Mouse (Mus musculus): ENCODE measurements around the gene Esrra. TPM values are rescaled to one million over a fixed set of nuclear protein-coding genes. Genes with fewer than 3 reads are reported as not detected.

Esrra gene
- polyA plus RNA-seq, 1 experiment from 2014 or later, result 9.9 TPM

DNA sequence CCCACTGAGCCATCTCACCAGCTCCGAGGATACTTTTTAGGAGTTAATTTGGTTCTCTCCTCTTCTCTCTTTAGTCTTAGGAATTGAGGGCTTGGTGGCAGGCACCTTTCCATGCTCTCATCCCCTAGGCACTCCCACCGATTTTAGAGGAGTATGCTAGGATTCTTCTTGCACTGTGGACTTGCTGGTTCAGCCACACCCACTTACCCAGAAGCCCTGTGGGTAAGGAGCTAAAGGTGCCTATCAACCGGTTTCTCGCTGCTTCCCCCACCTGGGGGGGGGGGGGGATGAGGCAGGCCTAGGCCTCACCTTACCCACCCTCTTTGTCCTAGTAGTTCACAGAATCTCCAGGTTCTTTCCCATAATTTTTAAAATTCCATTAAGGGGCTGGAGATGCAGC is 26.1 kb upstream of the Esrra start:
- 57% methylated on average over 4 of the region's 4 CpGs for WGBS
- Histone ChIP-seq H3K9ac (ENCODE audit: low read length) (no peak overlapping the region), H3K4me3 (ENCODE audit: low read depth, low read length) (no peak overlapping the region), H3K36me3 (ENCODE audit: control insufficient read depth, insufficient read depth, low read length) (peaks cover 4% of the 10 kb centered on the region; the same call in 1 of the 2 replicates), H3K9me3 (ENCODE audit: control insufficient read depth, low read length) (no peaks in the 10 kb centered on the region), H3K4me2 (ENCODE audit: low read length) (no peak overlapping the region), H3K27me3 (replicated peaks; ENCODE audit: control insufficient read depth, insufficient read depth, low read length) (no peaks in the 10 kb centered on the region), H3K4me1 (replicated peaks; ENCODE audit: control insufficient read depth, insufficient read depth, low read length) (peaks cover 18% of the 10 kb centered on the region), H3K27ac (ENCODE audit: low read depth) (no peak overlapping the region)
- ATAC-seq (replicated peaks; ENCODE audit: low FRiP score, low TSS enrichment, low read depth) (no peak), DNase-seq (ENCODE audit: low spot score) (no peak)

DNA sequence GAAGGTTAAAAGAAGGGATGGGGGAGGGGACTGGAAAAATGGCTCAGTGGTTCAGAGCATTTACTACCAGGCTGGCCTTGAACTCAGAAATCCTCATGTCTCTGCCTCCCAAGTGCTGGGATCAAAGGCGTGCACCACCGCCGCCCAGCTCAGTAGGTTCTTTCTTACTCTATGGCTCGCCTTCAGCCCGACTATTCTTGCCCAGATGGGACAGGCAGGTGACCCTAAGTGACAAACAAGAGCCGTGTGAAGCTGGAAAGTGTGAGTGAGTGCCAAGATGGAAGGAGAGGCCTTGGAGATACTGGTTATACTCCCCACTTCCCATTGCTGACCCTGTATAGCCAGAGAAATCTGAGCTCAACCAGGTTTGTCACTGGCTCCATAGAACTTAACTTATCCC is 22.1 kb upstream of the Esrra start:
- 89% methylated on average over 6 of the region's 6 CpGs for WGBS
- no peak overlapping the region for H3K4me2 ChIP-seq (ENCODE audit: low read length)
- no peaks in the 10 kb centered on the region for H3K27me3 ChIP-seq (replicated peaks; ENCODE audit: control insufficient read depth, insufficient read depth, low read length)
- H3K9ac ChIP-seq (ENCODE audit: low read length), result no peak overlapping the region
- H3K4me1 ChIP-seq (replicated peaks; ENCODE audit: control insufficient read depth, insufficient read depth, low read length), result peaks cover 12% of the 10 kb centered on the region
- no peaks in the 10 kb centered on the region for H3K9me3 ChIP-seq (ENCODE audit: control insufficient read depth, low read length)
- peaks cover 3% of the 10 kb centered on the region; the same call in 1 of the 2 replicates for H3K36me3 ChIP-seq (ENCODE audit: control insufficient read depth, insufficient read depth, low read length)
- DNase-seq (ENCODE audit: low spot score), result no peak
- no peak overlapping the region for H3K27ac ChIP-seq (ENCODE audit: low read depth)
- no peak overlapping the region for H3K4me3 ChIP-seq (ENCODE audit: low read depth, low read length)
- ATAC-seq (replicated peaks; ENCODE audit: low FRiP score, low TSS enrichment, low read depth), result no peak

DNA sequence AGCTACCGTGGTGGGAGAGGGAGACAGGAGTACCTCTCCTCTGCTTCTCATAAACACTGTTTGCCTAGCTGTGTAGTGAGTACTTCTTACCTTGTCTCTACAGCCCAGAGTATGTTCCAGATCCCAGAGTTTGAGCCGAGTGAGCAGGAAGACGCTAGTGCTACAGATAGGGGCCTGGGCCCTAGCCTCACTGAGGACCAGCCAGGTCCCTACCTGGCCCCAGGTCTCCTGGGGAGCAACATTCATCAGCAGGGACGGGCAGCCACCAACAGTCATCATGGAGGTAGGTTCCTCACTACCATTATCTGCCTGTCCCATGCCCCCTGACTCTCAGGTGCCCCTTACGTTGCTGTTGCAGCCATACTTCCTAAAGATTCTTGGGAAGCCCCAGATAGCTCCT is 21.2 kb upstream of the Esrra start:
- no peak for ATAC-seq (replicated peaks; ENCODE audit: low FRiP score, low TSS enrichment, low read depth)
- 30% methylated on average over 5 of the region's 5 CpGs for WGBS
- Histone ChIP-seq H3K4me1 (replicated peaks; ENCODE audit: control insufficient read depth, insufficient read depth, low read length) (peaks cover 12% of the 10 kb centered on the region), H3K4me3 (ENCODE audit: low read depth, low read length) (peak overlapping the region; percentile 77), H3K27ac (ENCODE audit: low read depth) (peak overlapping the region; percentile 96), H3K36me3 (ENCODE audit: control insufficient read depth, insufficient read depth, low read length) (peaks cover 3% of the 10 kb centered on the region; the same call in 1 of the 2 replicates), H3K27me3 (replicated peaks; ENCODE audit: control insufficient read depth, insufficient read depth, low read length) (no peaks in the 10 kb centered on the region), H3K9me3 (ENCODE audit: control insufficient read depth, low read length) (no peaks in the 10 kb centered on the region), H3K4me2 (ENCODE audit: low read length) (peak overlapping the region; percentile 99), H3K9ac (ENCODE audit: low read length) (peak overlapping the region; percentile 71)
- DNase-seq (ENCODE audit: low spot score), result no peak

DNA sequence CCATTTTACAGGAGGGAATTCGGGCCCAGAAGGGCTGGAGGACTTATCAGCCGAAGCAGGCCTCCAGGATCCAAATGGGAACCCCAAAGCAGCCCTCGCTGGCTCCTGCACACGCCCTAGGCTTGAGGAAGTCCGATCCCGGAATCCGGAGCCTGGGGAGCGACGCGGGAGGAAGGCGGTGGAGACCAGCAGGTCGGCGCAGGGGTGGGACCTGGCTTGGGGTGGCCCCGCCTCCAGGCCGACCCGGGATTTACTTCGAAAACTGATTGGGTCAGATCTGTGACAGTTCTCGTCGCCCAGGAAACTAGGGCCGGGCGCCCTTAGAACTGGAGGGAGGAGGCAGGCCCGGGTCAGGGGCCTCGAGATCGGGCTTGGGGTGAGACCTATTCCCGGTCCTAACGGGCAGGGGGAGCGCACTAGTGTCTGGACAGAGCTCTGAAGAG is 20.7 kb upstream of the Esrra start, which contains the start of gene Gpr137:
TSS of gene Gpr137 (minus strand) at position 232 of the 443 bp plus-strand sequence.
- 0% methylated on average over 27 of the region's 27 CpGs for WGBS
- Histone ChIP-seq H3K9ac (ENCODE audit: low read length) (peak within 1 kb of the TSS; percentile 71), H3K4me1 (replicated peaks; ENCODE audit: control insufficient read depth, insufficient read depth, low read length) (peaks cover 12% of the 10 kb centered on the region), H3K9me3 (ENCODE audit: control insufficient read depth, low read length) (no peaks in the 10 kb centered on the region), H3K27ac (ENCODE audit: low read depth) (peak within 1 kb of the TSS; percentile 96), H3K36me3 (ENCODE audit: control insufficient read depth, insufficient read depth, low read length) (peaks cover 3% of the 10 kb centered on the region; the same call in 1 of the 2 replicates), H3K4me2 (ENCODE audit: low read length) (peak within 1 kb of the TSS; percentile 99), H3K4me3 (ENCODE audit: low read depth, low read length) (peak within 1 kb of the TSS; percentile 77), H3K27me3 (replicated peaks; ENCODE audit: control insufficient read depth, insufficient read depth, low read length) (no peaks in the 10 kb centered on the region)
- ATAC-seq (replicated peaks; ENCODE audit: low FRiP score, low TSS enrichment, low read depth) (peak; percentile 86), DNase-seq (ENCODE audit: low spot score) (peak; percentile 92)

DNA sequence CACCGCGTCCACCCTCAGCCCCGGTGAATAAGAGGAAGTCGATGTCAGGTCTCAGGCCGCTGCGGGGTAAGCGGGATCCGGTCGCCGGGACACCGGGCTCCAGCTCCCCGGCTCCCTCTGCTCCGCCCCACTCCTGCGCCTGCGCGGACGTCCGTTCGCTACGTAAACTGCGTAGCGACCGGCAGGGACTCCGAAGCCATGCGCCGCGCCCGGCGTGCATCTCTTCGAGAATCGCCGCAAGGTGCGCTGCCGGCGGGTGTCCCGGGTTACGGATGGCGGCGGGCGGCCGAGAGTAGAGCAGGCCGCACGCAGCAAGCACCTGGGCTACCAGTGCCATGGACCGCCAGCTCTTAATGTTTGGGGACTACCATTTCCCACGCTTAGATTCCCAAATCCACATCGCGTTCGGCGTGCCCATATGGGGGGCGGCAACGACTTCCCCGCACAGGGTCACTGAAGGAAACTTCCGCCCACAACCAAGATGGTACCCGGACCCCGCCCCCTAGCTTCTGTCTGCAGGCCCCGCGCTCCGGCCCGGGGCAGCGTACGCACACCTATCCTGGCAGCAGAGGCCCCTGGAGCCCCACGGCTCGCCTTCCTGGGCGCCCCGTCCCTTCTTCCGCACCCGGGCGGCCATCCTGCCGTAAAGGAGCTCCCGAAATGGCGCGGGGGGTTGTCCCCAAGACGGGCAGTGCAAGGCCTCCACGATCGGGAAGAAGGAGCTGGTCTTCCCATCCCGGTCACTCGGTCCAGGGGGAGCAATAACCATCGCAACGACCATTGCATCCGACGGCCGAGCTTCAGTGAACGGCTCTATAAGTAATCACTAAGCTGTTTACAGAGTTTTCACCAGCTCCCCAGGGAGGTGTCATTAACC is 20.0 kb upstream of the Esrra start, which contains the start of gene Bad:
TSS of gene Bad (plus strand) at position 490 of the 877 bp plus-strand sequence.
- no peaks in the 10 kb centered on the region for H3K27me3 ChIP-seq (replicated peaks; ENCODE audit: control insufficient read depth, insufficient read depth, low read length)
- peak; percentile 99 for DNase-seq (ENCODE audit: low spot score)
- peak within 1 kb of the TSS; percentile 71 for H3K9ac ChIP-seq (ENCODE audit: low read length)
- H3K4me2 ChIP-seq (ENCODE audit: low read length), result peak within 1 kb of the TSS; percentile 99
- no peaks in the 10 kb centered on the region for H3K9me3 ChIP-seq (ENCODE audit: control insufficient read depth, low read length)
- peak; percentile 82 for ATAC-seq (replicated peaks; ENCODE audit: low FRiP score, low TSS enrichment, low read depth)
- H3K27ac ChIP-seq (ENCODE audit: low read depth), result peak within 1 kb of the TSS; percentile 96
- H3K4me3 ChIP-seq (ENCODE audit: low read depth, low read length), result peak within 1 kb of the TSS; percentile 77
- peaks cover 3% of the 10 kb centered on the region; the same call in 1 of the 2 replicates for H3K36me3 ChIP-seq (ENCODE audit: control insufficient read depth, insufficient read depth, low read length)
- WGBS, result under 1% methylated on average over 83 of the region's 83 CpGs
- peaks cover 12% of the 10 kb centered on the region for H3K4me1 ChIP-seq (replicated peaks; ENCODE audit: control insufficient read depth, insufficient read depth, low read length)

DNA sequence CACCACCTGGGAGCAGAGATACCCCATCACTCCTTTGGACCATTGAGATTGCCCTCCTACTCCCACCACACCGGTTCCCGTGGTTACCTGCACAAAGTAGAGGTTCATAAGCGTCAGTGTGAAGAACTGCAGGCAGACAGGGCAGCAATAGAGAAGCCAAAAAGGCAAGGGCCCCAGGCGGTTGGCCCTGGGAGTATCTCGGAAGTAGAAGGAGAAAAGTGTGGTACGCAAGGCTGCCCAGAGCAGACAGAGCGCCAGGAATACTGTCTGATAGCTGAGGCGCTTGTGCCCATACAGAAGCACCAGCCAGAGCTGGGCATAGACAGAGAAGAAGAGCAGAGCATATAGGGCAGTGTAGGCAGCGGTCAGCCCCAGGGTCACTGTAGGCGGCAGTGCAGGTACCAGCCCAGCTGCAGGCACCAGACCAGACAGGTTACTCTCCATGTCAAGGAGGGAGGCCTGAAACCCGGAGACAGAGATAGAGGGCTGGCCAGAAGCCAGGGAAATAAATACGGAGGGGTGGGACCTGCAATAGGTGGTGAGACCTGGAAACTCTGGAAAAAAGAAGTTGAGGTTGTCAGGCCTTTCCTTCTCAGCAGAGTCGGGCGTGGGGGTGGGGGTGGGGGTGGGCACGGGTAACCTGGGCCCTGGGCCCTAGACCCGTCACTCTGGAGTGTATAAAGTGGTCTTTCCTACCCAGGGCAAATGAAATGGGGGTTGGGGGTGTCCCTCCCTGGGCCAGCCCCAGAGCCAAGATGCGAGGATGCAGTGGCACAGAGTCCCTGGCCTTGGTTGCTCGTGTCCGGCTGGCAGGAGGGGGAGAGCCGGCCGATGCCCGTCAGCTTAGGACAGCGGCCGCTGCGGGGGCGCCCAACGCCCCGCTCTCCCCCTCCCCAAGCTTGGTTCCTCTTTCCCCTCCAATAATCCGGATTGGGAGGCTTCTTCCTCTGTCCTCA is 19.1 kb upstream of the Esrra start:
- H3K4me1 ChIP-seq (replicated peaks; ENCODE audit: control insufficient read depth, insufficient read depth, low read length), result peaks cover 12% of the 10 kb centered on the region
- WGBS, result 22% methylated on average over 26 of the region's 29 CpGs
- peak overlapping the region; percentile 99 for H3K4me2 ChIP-seq (ENCODE audit: low read length)
- no peak overlapping the region for H3K27ac ChIP-seq (ENCODE audit: low read depth)
- peak overlapping the region; percentile 77 for H3K4me3 ChIP-seq (ENCODE audit: low read depth, low read length)
- peaks cover 3% of the 10 kb centered on the region; the same call in 1 of the 2 replicates for H3K36me3 ChIP-seq (ENCODE audit: control insufficient read depth, insufficient read depth, low read length)
- peaks cover 7% of the 10 kb centered on the region for H3K27me3 ChIP-seq (replicated peaks; ENCODE audit: control insufficient read depth, insufficient read depth, low read length)
- no peak for ATAC-seq (replicated peaks; ENCODE audit: low FRiP score, low TSS enrichment, low read depth)
- H3K9me3 ChIP-seq (ENCODE audit: control insufficient read depth, low read length), result no peaks in the 10 kb centered on the region
- no peak for DNase-seq (ENCODE audit: low spot score)
- peak overlapping the region; percentile 71 for H3K9ac ChIP-seq (ENCODE audit: low read length)

DNA sequence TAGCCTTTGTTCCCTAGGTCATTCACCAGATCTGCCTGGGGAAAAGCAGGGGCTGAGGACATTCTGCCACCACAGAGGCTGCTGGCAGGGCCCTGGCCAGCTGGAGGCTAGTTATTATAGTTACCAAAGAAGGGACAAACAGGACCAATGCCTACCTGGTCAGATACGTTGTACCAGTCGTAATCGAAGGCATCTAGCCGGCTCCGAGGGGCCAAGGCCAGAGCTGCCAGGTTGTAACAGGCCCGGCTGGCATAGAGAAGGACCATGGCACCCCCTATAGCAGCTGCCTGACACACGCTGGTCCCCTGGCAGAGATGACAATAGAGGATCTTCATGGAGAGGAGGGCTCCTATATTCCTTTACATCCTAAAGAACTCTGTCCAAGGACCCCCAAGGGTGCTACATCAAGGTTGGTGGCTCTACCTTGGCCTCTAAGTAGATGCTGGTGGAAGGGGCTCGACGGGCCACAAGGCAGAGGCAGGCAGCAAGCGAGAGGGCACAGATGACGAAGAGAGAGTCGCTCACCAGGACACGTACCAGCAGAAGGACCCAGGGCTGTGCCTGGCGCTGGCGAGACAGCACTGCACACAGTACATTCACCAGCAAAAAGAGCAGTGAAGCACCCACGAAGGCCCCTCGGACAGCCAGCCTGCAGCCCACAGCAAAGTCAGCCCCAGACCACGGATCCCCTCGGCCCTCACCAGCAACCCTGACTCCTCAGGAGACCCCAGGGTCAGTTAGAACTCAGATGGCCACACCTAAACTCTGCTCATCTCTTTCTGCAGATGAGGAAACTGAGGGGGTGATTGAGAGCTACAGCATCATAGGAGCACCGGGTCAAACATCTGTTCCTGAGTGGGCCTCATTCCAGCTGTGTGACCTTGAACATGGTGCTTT is 17.7 kb upstream of the Esrra start:
- WGBS, result 89% methylated on average over 20 of the region's 20 CpGs
- no peak overlapping the region for H3K4me2 ChIP-seq (ENCODE audit: low read length)
- DNase-seq (ENCODE audit: low spot score), result no peak
- no peaks in the 10 kb centered on the region for H3K9me3 ChIP-seq (ENCODE audit: control insufficient read depth, low read length)
- peaks cover 12% of the 10 kb centered on the region for H3K4me1 ChIP-seq (replicated peaks; ENCODE audit: control insufficient read depth, insufficient read depth, low read length)
- peaks cover 3% of the 10 kb centered on the region; the same call in 1 of the 2 replicates for H3K36me3 ChIP-seq (ENCODE audit: control insufficient read depth, insufficient read depth, low read length)
- H3K9ac ChIP-seq (ENCODE audit: low read length), result no peak overlapping the region
- ATAC-seq (replicated peaks; ENCODE audit: low FRiP score, low TSS enrichment, low read depth), result no peak
- H3K27me3 ChIP-seq (replicated peaks; ENCODE audit: control insufficient read depth, insufficient read depth, low read length), result peaks cover 19% of the 10 kb centered on the region
- no peak overlapping the region for H3K27ac ChIP-seq (ENCODE audit: low read depth)
- H3K4me3 ChIP-seq (ENCODE audit: low read depth, low read length), result no peak overlapping the region

Data from intestine, embryonic 14.5 days (tissue).